Mouse (Mus musculus) brain, embryonic 14.5 days (tissue): ENCODE measurements around the gene Tmem143. TPM values are rescaled to one million over a fixed set of nuclear protein-coding genes. Genes with fewer than 3 reads are reported as not detected.
"Not testable (repeated sequence)": the region's sequence is repeated elsewhere in the genome, so short reads cannot be mapped to it uniquely, and the experiment has no call there.

Experiments
- DNase-seq: peaks from one replicate; pipeline ENCODE4 v3.0.0-alpha.2; 2011; ENCODE audit warnings: low read depth
- CTCF ChIP-seq: fragments of 200-500 bp; IDR thresholded peaks from 2 replicates; pipeline ENCODE4 v1.5.1; 2012; ENCODE audit warnings: inconsistent platforms, mild to moderate bottlenecking, moderate library complexity, borderline replicate concordance; ENCODE audit not compliant: insufficient read depth, insufficient read length; ENCODE audit errors: extremely low read depth
- POLR2A ChIP-seq: fragments of 200-500 bp; IDR thresholded peaks from 2 replicates; pipeline ENCODE4 v1.6.1; 2012; ENCODE audit warnings: mild to moderate bottlenecking, inconsistent platforms, borderline replicate concordance; ENCODE audit not compliant: poor library complexity, insufficient read depth, insufficient read length, severe bottlenecking; ENCODE audit errors: extremely low read depth
- polyA plus RNA-seq: library from polyadenylated mRNA; depleted of rRNA; stranded (reverse); fragments of >200 nt; gene quantifications from 2 replicates; pipeline ENCODE4 v1.2.3, GENCODE M21; 2012

The Tmem143 gene
- polyA plus RNA-seq, 1 experiment: 19.1 TPM

- DNase-seq: peak; percentile 14
- no peak for TF ChIP-seq CTCF
- TF ChIP-seq POLR2A: no peak
Measured at GRCm38 (mm10) chr7:45869107-45869670, 27.6 kb upstream of the Tmem143 start.

DNA sequence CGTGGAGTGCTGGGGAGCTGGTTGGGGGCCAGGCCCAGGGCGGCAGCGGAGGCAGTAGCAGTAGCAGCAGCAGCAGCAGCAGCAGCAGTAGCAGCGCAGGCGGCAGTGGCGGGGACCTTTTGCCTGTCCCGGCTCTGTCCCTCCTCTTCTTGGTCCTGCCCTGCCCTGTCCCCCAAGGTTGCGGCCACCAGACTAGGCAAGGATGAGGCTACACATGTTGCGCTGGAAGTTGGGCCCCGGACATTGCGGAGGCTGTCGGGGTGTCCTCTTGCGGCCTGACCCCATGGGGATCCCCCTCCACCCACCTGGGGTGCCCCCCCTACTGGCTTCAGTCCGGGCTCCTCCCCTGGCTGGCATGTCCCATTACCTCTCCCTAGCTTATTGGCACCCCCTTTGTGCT, 27.0 kb upstream of the Tmem143 start:
- no peak for DNase-seq
- TF ChIP-seq CTCF: no peak

- peak; percentile 41 for DNase-seq
- TF ChIP-seq CTCF (no peak), POLR2A (no peak)
Measured at GRCm38 (mm10) chr7:45870282-45871058, 26.3 kb upstream of the Tmem143 start.

DNA sequence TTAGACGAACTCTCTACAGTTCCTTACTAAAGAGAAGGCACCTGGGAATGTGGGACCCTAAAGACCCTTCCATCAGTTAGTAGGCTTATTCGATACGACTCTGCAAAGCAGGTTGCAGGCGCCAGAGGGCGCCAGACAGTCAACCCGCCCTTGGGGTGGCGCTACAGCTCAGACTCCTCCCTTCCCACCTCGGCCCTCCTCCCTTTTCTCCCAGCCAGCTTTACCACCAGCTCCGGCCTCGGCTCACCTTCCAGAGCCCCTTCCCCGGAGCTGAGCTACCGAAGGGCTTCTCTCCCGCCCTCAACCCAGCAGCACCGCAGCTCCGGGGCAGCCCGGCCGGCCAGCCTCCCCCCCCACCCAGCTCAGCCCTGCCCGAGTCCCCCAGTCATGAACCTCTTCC, 24.1 kb upstream of the Tmem143 start, which contains the start of gene Kdelr1:
Kdelr1 (plus strand) TSS at position 149 of the 400 bp plus-strand sequence.
- TF ChIP-seq CTCF (peak; percentile 100), POLR2A (peak; percentile 29; the same call in 1 of the 2 replicates)
- peak; percentile 94 for DNase-seq

GRCm38 (mm10) chr7:45873061-45873947, 23.4 kb upstream of the Tmem143 start:
- no peak for TF ChIP-seq POLR2A
- peak; percentile 32; the same call in 1 of the 2 replicates for TF ChIP-seq CTCF
- DNase-seq: peak; percentile 59

- DNase-seq: no peak
- no peak for TF ChIP-seq CTCF
- no peak for TF ChIP-seq POLR2A
Measured at GRCm38 (mm10) chr7:45876895-45877294, 19.8 kb upstream of the Tmem143 start.

- DNase-seq: not testable (repeated sequence)
Measured at GRCm38 (mm10) chr7:45878278-45878677, 18.5 kb upstream of the Tmem143 start, which contains the start of gene Grin2d. TSS of gene Grin2d (minus strand) at chr7:45878378.

GRCm38 (mm10) chr7:45880531-45880930, 16.2 kb upstream of the Tmem143 start:
- DNase-seq: no peak
- TF ChIP-seq POLR2A (no peak), CTCF (no peak)

DNA sequence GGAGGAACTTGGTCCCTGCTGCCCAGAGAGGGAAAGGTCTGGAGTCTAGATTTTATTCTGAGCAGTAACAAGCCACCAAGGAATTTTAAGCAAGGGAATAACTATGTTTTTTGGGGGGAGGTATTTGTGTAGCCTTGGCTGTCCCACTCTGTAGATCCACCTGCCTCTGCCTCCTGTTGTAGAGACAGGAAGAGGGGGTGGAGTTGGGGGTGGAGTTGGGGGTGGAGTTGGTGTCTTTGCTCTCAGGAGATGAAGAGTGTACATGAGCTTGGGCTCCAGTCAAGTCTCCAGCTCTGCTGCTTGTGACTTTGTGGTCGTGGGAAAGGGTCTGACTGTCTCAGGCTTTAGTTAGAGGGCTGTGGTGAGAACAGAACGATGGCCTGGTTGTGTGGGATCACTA, 15.7 kb upstream of the Tmem143 start:
- no peak for DNase-seq
- TF ChIP-seq POLR2A: no peak
- TF ChIP-seq CTCF: no peak

DNA sequence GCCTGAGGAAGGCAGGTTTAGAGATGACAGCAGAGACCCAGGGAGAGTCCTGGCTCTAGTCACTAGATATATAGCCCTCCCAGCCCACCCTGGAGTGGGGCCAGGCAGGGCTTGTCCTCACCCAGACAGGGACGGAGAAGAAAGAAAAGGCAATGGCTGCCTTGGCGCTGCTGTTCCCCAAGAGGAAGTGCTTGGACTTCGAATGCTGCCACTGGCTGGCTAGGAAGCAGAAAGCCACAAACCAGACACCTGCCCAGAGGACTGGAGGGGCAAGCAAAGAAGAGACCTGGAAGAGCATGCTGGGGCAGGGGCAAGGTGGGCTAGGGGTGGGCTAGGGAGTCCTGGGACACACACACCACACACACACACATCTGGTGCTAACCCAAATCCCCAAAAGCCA, 9.5 kb upstream of the Tmem143 start:
- DNase-seq: no peak
- TF ChIP-seq POLR2A (no peak), CTCF (no peak)

DNA sequence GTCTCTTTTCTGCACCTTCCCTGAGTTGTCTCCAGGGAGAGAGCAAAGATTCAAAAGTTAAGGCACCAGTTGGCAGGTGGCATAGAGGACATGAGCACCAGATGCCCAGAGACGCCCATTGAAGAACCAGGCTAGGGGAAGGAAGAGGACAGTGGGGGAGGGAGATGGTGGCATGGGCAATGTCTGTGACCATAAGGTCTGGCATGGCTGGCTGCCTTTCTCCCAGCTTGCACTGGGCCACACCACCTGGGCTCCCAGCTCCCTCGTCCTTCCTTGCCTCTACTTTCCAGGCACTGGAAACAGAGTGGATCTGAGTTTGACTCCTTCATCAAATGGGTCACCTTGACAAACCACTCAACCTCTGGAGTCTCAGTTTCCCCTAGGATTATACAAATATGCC, 4.1 kb upstream of the Tmem143 start:
- DNase-seq: no peak

More for the DNA sequence above, 4.1 kb upstream of the Tmem143 start:
- no peak for TF ChIP-seq POLR2A
- no peak for TF ChIP-seq CTCF
